Mouse (Mus musculus) inflammation-experienced regulatory T-cells (primary cell): ENCODE results near the gene Fanca. TPM values are rescaled to one million over a fixed set of nuclear protein-coding genes. Genes with fewer than 3 reads are reported as not detected.

Source experiments
- polyA plus RNA-seq, 2 experiments: library from polyadenylated mRNA; unstranded; fragments of 100-300 nt; shearing (Covaris generic); gene quantifications; one replicate each; pipeline ENCODE4 v1.2.1; 2017

Gene Fanca
- polyA plus RNA-seq: 10 to 100 TPM in 1 of 2 experiments, 1 to 10 TPM in 1; 7.3 to 13.6 TPM

DNA sequence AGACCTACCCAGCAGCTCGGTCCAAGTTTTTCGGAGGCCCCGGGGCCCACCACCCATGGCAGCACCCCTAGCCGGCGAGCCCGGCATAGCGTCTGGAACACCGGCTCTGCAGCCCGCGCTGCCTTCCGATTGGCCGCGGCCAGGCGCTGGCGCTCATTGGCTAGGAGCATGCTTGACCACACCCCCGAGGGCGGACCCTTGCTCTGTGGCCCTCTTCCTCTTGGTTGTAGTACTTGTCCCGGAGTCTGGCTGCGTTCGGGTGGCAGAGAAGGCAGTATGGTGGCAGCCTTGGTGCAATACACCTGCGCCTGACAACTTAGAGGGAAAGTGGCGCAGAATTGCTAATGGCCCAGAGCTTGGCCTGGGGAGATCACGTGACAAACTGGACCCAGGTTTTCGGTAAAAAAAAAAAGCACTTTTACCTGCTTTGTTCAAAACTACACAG lies at the start of gene Fanca:
Gene Fanca, minus strand, starts transcription at position 110 of the 445 bp plus-strand sequence.

DNA sequence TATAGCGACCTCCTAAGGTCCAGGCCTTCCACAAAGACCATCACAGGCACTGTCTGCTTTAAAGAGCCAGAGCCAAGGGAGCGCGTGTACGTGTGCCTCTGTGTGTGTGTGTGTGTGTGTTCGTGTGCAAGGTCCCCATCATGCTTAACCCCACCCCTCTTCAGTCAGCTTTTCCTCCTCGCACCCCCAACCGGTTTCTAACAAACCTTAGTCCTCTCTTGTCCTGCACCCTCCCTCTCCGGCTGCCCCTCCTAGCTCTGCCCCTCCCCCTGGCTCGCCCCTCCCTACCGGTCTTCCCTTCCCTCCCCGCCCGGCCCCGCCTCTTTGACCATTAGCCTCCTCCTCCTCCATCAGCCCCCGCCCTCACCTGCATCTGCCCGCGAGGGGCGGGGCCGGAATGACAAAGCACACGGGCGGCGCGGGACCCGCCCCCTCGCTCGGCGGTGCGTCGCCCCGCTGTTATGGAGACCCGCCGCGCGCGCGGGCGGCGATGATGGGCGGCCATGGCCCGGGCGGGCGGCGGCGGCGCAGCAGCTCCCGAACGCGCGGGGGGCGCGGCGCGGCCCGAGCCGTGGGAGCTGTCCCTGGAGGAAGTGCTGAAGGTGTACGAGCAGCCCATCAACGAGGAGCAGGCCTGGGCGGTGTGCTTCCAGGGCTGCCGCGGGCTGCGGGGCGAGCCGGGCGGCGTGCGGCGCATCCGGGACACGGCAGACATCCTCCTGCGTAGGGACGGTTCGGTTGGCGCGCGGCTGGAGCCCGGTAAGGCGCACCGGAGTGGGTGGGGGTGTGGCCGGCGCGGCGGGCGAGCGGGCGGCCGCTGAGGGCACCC lies 14.1 kb upstream of the Fanca start, which contains the start of gene Spire2:
Gene Spire2, plus strand, starts transcription at position 452 of the 829 bp plus-strand sequence.

DNA sequence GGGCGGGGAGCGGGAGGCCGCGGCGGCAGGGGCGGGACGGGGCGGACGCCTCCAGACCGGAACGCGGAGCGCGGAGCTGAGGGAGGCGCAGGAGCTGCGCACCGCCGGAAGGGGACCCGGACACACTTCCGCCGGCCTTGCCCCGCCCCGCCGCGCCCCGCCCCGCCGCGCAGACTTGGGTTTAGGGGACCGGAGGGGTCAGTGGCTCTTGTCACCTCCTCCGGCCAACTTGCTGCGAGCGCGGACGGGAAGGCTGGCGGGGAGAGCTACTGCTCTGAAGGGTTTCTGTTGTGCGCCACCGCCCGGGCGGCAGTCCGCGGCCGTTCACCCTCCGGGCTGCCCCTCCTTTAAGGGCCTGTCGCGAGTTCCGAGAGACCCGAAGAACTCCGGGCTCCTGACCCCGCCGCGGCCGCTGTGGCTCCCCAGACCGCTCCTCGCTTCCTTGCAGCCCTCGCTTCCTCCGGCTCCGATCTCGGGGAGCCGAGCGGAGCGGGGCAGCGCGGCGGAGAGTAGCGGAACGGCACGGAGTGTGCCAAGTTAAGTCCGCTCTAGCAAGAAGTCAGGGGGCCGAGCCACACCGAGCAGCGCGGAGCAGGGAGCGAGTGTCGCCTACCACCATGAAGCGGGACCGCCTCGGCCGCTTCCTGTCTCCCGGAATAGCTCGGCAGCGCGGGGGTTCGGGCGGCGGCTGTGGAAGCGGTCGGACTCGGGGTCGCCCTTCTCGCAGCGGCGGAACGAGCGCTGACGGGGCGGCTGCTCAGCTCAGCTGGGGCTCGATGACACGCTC lies 64.1 kb downstream of the Fanca start, which contains the start of the genes Zfp276 and Vps9d1:
Gene Zfp276, plus strand, starts transcription at position 97 of the 787 bp plus-strand sequence.
Gene Vps9d1, minus strand, starts transcription at position 250 of the 787 bp plus-strand sequence.

DNA sequence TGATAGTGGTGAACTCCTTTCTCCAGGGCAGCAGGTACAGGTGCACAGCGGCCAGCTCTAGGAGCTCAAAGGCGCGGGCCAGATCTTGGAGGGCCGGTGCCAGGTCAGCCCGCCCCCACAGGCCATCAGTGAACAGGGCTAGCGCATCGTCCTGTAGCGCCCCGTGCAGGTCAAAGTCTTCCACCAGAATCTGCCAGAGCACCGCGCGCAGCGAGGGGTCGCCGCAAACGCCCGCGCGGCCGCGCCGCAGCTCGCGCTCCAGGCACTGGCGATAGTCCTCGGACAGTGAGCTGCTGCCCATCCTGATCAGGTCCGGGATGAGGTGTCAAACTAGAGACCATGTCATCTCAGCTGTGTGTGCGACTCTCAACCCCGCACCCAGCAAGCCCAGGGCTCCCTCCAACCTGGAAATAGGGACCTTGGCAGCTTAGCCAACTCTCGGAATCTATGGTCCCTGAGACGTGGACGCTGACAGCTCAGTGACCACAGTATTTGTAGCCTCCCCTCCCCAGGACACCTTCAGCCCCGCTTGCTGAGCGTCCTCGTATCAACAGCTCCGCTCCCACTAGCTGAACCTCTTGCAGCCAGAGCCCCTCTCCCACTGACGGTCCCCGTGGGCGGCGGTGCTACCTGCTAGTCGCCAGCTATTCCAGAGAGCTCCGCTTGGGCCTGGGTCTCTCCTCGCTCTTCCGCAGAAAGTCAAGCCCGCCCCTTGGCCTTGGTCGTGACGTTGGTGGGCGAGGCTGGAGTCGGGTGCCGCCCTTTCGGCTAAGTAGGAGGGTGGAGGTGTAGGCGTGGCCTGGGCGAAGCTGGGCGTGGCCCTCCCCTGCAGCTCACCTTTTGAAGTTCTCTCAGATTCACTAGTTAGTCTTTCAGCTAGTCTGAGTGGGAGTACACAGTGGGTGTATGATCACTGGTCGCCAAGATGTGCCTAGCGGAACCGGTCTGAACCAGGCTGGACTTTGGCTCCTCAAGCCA lies 82.6 kb downstream of the Fanca start, which contains the start of gene Spata2l:
Gene Spata2l, minus strand, starts transcription at position 714 of the 978 bp plus-strand sequence.

DNA sequence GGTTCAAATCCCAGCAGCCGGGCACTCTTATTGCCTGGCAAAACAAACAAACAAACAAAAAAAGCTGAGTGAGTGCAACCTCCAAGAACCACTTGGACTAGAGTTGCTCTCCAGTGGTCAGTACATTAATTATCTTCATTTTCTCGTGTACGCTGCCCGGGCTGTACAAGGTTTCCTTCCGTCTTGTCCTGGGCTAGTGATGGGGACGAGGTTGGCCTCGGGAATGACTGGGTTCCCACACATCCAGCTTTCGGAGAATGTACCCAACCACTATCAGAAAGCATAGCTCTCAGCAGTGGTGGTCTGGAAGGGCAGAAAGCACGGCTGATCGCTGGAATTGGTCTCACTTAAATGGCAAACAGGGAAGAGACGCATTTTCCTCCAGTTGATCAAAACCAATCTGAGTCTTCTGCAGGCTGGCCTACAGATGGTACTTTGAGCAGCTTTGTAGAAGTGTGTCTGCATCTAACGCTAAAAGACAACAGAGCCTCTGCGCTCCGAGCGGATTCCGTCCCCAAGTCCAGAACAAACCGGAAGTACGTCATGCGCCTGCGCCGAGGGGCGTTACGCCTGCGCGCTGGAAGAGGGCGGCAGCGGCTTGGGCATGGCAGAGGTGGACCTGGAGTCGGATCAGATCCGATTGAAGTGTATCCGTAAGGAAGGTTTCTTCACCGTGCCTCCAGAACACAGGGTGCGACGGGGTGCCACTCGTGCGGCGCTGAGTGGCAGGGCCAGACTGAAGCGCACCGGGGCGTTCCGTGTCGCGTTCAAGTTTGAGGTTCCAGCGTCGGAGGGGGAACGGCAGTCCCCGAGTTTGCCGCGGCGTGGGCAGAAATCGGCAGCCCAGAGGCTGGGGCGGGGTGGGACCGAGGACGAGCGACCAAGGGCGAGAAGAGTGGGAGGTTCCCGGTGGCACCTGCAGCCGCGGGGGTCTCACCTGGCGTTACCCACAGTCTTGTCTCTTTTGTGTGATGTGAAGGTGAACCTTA lies 93.8 kb downstream of the Fanca start, which contains the start of gene Cdk10:
Gene Cdk10, plus strand, starts transcription at position 565 of the 989 bp plus-strand sequence.

Other genes with a start within 250 kb of the Fanca start
- 100 to 1,000 TPM; 658 to 852 TPM for gene Rpl13, start 216.2 kb downstream of the Fanca start, polyA plus RNA-seq
- gene Cpne7, start 201.2 kb downstream of the Fanca start, polyA plus RNA-seq: 10 to 100 TPM in 1 of 2 experiments, 1 to 10 TPM in 1; 4.6 to 23.6 TPM
- 1 to 10 TPM in 1 of 2 experiments, under 1 TPM in 1; 0.19 to 3.3 TPM for gene Sult5a1, start 160.3 kb downstream of the Fanca start, polyA plus RNA-seq
- 1 to 10 TPM in 1 of 2 experiments, under 1 TPM in 1; 0.20 to 1.2 TPM for gene Dpep1, start 132.3 kb downstream of the Fanca start, polyA plus RNA-seq
- 100 to 1,000 TPM; 175 to 188 TPM for gene Chmp1a, start 105.8 kb downstream of the Fanca start, polyA plus RNA-seq
- gene Spata33, start 105.7 kb downstream of the Fanca start, polyA plus RNA-seq: 1 to 10 TPM in 1 of 2 experiments, not detected in 1; 2.7 TPM
- gene Cdk10, start 93.7 kb downstream of the Fanca start, polyA plus RNA-seq: 10 to 100 TPM; 20.7 to 36.0 TPM
- gene Spata2l, start 82.3 kb downstream of the Fanca start, polyA plus RNA-seq: 10 to 100 TPM; 11.6 to 15.1 TPM
- gene Zfp276, start 64.4 kb downstream of the Fanca start, polyA plus RNA-seq: 10 to 100 TPM; 36.0 to 52.2 TPM
- gene Vps9d1, start 64.2 kb downstream of the Fanca start, polyA plus RNA-seq: 10 to 100 TPM; 26.5 to 35.1 TPM
- under 1 TPM in 1 of 2 experiments, not detected in 1; 0.12 TPM for gene Spire2, start 14.1 kb upstream of the Fanca start, polyA plus RNA-seq
- gene Tcf25, start 55.2 kb upstream of the Fanca start, polyA plus RNA-seq: 100 to 1,000 TPM; 239 to 260 TPM
- gene Mc1r, start 88.5 kb upstream of the Fanca start, polyA plus RNA-seq: 1 to 10 TPM in 1 of 2 experiments, under 1 TPM in 1; 0.23 to 3.6 TPM
- gene Tubb3, start 92.8 kb upstream of the Fanca start, polyA plus RNA-seq: 1 to 10 TPM in 1 of 2 experiments, under 1 TPM in 1; 0.36 to 1.8 TPM
- gene Def8, start 105.0 kb upstream of the Fanca start, polyA plus RNA-seq: 10 to 100 TPM; 12.2 to 14.4 TPM
- gene Afg3l1, start 159.3 kb upstream of the Fanca start, polyA plus RNA-seq: 10 to 100 TPM; 59.4 to 71.1 TPM
- 1 to 10 TPM in 1 of 2 experiments, under 1 TPM in 1; 0.12 to 2.0 TPM for gene Dbndd1, start 196.9 kb upstream of the Fanca start, polyA plus RNA-seq
- gene Gas8, start 200.3 kb upstream of the Fanca start, polyA plus RNA-seq: 1 to 10 TPM; 3.3 to 6.9 TPM